Mouse (Mus musculus): Measurements from ENCODE around the gene Medag. TPM values are rescaled to one million over a fixed set of nuclear protein-coding genes. Genes with fewer than 3 reads are reported as not detected.

Gene Medag
- polyA plus RNA-seq, 1 experiment from 2014 or later, result 0.35 TPM

GRCm38 (mm10) chr5:149456544-149456943 lies 45.0 kb downstream of the Medag start:
- H3K27me3 ChIP-seq (replicated peaks), result no peaks in the 10 kb centered on the region
- no peaks in the 10 kb centered on the region for H3K36me3 ChIP-seq
- no peak overlapping the region for H3K9ac ChIP-seq
- H3K9me3 ChIP-seq (replicated peaks), result no peaks in the 10 kb centered on the region
- no peak overlapping the region for H3K4me3 ChIP-seq
- 81% methylated on average over 7 of the region's 7 CpGs for WGBS (ENCODE audit: insufficient replicate concordance)
- H3K27ac ChIP-seq, result no peak overlapping the region
- ATAC-seq, result no peak
- H3K4me1 ChIP-seq, result peaks cover 6% of the 10 kb centered on the region; the same call in 1 of the 2 replicates
- H3K4me2 ChIP-seq, result no peak overlapping the region

- no peaks in the 10 kb centered on the region for H3K9me3 ChIP-seq (replicated peaks)
- WGBS (ENCODE audit: insufficient replicate concordance), result 63% methylated on average over 3 of the region's 3 CpGs
- no peak overlapping the region for H3K4me2 ChIP-seq
- ATAC-seq, result no peak
- no peaks in the 10 kb centered on the region for H3K27me3 ChIP-seq (replicated peaks)
- H3K4me1 ChIP-seq, result peaks cover 6% of the 10 kb centered on the region; the same call in 1 of the 2 replicates
- no peak overlapping the region for H3K9ac ChIP-seq
- H3K27ac ChIP-seq, result no peak overlapping the region
- no peaks in the 10 kb centered on the region for H3K36me3 ChIP-seq
- H3K4me3 ChIP-seq, result no peak overlapping the region
These were observed 50.5 kb downstream of the Medag start for GRCm38 (mm10) chr5:149462071-149462470.

- Histone ChIP-seq H3K4me3 (no peak overlapping the region), H3K27me3 (replicated peaks) (no peaks in the 10 kb centered on the region), H3K36me3 (no peaks in the 10 kb centered on the region), H3K4me2 (no peak overlapping the region), H3K9me3 (replicated peaks) (no peaks in the 10 kb centered on the region), H3K4me1 (no peaks in the 10 kb centered on the region), H3K27ac (no peak overlapping the region), H3K9ac (no peak overlapping the region)
- ATAC-seq, result no peak
- 36% methylated on average over 4 of the region's 5 CpGs for WGBS (ENCODE audit: insufficient replicate concordance)
These were observed 53.8 kb downstream of the Medag start for GRCm38 (mm10) chr5:149465305-149465704.

- 83% methylated on average over 9 of the region's 9 CpGs for WGBS (ENCODE audit: insufficient replicate concordance)
- Histone ChIP-seq H3K27ac (no peak overlapping the region), H3K4me2 (no peak overlapping the region), H3K4me3 (no peak overlapping the region), H3K9ac (no peak overlapping the region), H3K9me3 (replicated peaks) (0 out of 2 replicates have a peak, but pooled peaks cover 5% of the 10 kb centered on the region), H3K36me3 (no peaks in the 10 kb centered on the region), H3K4me1 (no peaks in the 10 kb centered on the region), H3K27me3 (replicated peaks) (no peaks in the 10 kb centered on the region)
- ATAC-seq, result no peak
These were observed 62.6 kb downstream of the Medag start for GRCm38 (mm10) chr5:149474142-149474541.

- H3K27me3 ChIP-seq (replicated peaks), result no peaks in the 10 kb centered on the region
- H3K9me3 ChIP-seq (replicated peaks), result 0 out of 2 replicates have a peak, but pooled peaks cover 5% of the 10 kb centered on the region
- no peak overlapping the region for H3K27ac ChIP-seq
- 78% methylated on average over 16 of the region's 16 CpGs for WGBS (ENCODE audit: insufficient replicate concordance)
- no peaks in the 10 kb centered on the region for H3K4me1 ChIP-seq
- H3K9ac ChIP-seq, result no peak overlapping the region
- H3K4me3 ChIP-seq, result no peak overlapping the region
- no peak overlapping the region for H3K4me2 ChIP-seq
- no peaks in the 10 kb centered on the region for H3K36me3 ChIP-seq
- ATAC-seq, result no peak
These were observed 63.3 kb downstream of the Medag start for GRCm38 (mm10) chr5:149474701-149475468.

Other genes with a start within 250 kb of the Medag start
- gene Uspl1, start 227.4 kb upstream of the Medag start, polyA plus RNA-seq (2016; fragmentation: Nextera tagmentation; extraction: Ambion mirVana), result 32.5 and 37.1 TPM in 2 replicates
- 682 and 741 TPM in 2 replicates for gene Hmgb1, start 227.3 kb upstream of the Medag start, polyA plus RNA-seq (2016; fragmentation: Nextera tagmentation; extraction: Ambion mirVana)
- 17.9 and 18.6 TPM in 2 replicates for gene Alox5ap, start 147.0 kb upstream of the Medag start, polyA plus RNA-seq (2016; fragmentation: Nextera tagmentation; extraction: Ambion mirVana)
- gene Tex26, start 27.9 kb downstream of the Medag start, polyA plus RNA-seq (2016; fragmentation: Nextera tagmentation; extraction: Ambion mirVana), result 0.13 and 0.18 TPM in 2 replicates
- gene Wdr95, start 116.9 kb downstream of the Medag start, polyA plus RNA-seq (2016; fragmentation: Nextera tagmentation; extraction: Ambion mirVana), result not detected in 2 replicates
- gene Hsph1, start 224.6 kb downstream of the Medag start, polyA plus RNA-seq (2016; fragmentation: Nextera tagmentation; extraction: Ambion mirVana), result 69.5 and 76.4 TPM in 2 replicates

Data from liver, embryonic 12.5 days (tissue).